Mouse (Mus musculus): Measurements from ENCODE around the gene Ptch2. TPM values are rescaled to one million over a fixed set of nuclear protein-coding genes. Genes with fewer than 3 reads are reported as not detected.

The Ptch2 gene
- total RNA-seq, 2 experiments from 2014 or later: 0.61 to 1.5 TPM

DNA sequence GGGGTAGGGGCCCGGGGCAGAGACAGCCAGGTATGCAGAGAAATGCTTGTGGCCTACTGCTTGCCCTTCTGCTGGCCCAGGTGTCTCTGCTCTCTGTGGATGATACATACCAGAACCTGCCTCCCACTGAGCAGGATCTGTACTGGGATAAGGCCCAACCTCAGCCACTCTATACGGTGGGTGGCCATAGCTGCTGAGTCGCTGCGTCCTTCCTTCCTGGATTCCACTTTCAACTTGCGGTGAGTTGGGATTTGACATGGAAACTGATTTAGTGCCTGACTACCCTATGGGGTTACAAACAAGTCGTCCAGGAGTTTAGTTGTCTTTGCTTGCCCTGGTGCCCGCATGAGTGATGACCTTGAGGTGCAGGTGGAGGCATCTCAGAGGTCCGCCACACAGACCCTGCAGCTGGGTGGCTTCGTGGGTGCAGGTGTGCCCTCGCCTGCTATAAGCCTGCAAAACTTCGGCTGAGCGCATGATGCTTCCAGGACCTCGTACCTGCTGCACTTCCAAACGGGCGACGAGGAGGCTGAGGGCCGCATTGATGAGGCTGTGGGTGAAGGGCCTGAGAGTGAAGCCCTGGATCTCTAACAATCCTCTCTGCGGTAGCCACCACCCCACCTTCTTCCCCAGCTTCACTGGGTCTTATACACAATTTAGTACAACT is 52.3 kb downstream of the Ptch2 start:
- intact Hi-C loops (cut with DNase I): loop anchor here (5.0 kb wide), 1 partner anchor 69 kb away; no protein-coding TSS in a partner anchor

DNA sequence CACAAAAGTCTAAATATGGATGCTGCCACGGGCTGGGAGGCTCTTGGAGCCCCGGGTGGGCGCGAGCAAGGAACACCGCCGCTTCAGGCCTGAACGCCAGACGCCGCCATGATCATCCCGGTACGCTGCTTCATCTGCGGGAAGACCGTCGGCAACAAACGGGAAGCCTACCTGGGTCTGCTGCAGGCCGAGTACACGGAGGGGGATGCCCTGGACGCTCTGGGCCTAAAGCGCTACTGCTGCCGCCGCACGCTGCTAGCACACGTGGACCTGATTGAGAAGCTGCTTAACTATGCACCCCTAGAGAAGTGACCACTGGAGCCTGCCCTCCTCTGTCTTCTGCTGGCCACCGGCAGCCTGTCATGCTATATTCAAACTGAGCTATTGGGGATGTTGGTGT is 52.9 kb downstream of the Ptch2 start:
- DNase-seq: no peak
- intact Hi-C loops (cut with DNase I): loop anchor here (5.0 kb wide), 1 partner anchor 68 kb away; no protein-coding TSS in a partner anchor

More for the DNA sequence above, 52.3 kb downstream of the Ptch2 start:
- DNase-seq: no peak

DNA sequence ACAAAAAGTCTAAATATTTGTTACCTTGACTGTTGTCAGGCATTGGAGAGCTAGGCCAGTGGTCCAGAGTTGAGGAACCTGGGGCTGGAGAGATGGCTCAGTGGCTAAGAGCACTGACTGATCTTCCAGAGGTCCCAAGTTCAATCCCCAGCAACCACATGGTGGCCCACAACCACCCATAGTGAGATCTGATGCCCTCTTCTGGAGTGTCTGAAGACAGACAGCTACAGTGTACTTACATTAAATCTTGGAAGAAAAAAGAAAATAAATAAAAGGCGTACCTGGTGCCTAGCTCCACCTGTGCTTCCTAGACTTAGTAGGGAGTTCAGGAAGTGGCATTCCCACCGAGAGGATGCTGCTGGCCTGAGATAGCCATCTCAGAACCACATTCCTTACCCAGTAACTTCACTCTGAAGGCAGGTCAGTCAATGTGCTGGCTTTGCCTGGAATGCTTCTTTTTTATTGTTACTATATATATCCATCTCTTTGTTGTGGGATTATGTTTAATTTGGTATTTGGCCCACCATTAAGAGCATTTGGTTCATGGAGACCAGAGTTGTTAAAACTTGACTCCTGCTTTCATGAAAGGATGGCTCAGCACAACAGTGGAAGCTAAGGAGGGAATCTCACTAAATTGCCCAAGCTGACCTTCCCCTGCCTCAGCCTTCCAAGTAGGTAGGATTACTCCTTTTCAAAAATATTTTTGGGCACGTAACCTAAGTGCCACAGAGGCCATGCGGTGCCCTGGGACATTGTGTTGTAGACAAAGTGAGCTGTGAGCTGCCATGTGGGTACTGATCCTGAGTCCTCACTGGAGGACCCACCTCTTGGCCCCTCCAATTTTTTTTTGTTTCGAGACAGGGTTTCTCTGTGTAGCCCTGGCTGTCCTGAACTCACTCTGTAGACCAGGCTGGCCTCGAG is 53.7 kb downstream of the Ptch2 start:
- intact Hi-C loops (cut with DNase I): loop anchor here (5.0 kb wide), 1 partner anchor 68 kb away; no protein-coding TSS in a partner anchor
- no peak for DNase-seq

DNA sequence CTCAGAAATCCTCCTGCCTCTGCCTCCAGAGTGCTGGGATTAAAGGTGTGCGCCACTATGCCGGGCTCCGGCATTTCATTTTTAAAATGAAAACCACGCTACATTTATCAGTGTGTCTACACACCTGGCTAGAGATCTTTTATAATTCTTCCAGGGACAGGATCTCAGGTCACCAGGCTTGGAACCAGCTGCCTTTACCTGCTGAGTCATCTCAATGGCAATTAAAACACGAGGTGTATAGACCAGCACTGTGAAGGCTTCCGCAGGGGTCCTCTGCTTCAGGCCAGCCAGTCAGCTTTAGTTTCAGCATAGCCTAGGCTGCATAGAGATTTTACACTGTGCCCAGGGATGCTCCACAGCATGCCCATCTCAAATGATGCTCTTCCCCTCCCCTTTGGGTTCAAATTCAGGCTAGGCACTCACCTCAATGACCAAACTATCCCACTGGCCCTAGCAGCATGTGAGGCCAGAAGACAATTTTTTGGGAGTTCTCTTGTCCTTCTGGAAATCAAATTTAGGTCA is 54.4 kb downstream of the Ptch2 start:
- no peak for DNase-seq
- intact Hi-C loops (cut with DNase I): no loop called here

DNA sequence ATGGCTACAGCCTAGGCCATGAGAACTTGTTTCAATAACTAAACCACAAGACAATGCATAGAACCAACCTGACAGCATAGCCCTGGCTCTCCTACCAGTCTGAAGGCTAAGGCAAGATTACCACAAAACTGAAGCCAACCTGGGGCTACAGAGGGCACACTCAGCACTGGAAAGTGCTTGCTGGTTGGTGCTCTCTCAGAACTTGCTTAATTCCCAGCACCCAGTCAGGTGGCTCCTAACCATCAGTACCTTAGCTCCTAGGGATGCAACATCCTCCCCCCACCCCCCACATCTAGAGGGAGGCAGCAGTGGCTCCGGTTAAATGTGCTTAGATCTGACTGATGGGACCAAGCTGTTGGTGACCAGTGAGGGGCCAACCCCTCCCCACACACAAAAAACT is 55.5 kb downstream of the Ptch2 start:
- no peak for DNase-seq
- intact Hi-C loops (cut with DNase I): no loop called here

DNA sequence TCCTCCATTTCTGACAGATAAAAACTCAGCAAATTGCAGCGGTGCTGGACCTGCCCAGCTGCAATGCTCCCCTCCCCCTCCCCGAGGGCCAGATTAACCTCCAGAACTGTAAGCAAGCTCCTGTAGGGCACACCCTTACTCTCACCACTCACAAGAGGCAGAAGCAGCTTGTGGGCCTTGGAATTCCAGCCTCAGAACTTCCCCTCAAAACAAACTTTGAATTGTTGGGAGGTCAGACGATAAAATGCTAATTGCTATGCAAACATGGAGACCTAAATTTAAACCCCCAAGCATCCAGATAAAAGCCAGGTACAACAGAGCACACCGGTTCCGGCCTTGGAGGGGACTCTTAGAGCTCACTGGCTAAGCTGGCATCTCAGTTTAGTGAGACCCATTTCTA is 56.8 kb downstream of the Ptch2 start:
- intact Hi-C loops (cut with DNase I): no loop called here

DNA sequence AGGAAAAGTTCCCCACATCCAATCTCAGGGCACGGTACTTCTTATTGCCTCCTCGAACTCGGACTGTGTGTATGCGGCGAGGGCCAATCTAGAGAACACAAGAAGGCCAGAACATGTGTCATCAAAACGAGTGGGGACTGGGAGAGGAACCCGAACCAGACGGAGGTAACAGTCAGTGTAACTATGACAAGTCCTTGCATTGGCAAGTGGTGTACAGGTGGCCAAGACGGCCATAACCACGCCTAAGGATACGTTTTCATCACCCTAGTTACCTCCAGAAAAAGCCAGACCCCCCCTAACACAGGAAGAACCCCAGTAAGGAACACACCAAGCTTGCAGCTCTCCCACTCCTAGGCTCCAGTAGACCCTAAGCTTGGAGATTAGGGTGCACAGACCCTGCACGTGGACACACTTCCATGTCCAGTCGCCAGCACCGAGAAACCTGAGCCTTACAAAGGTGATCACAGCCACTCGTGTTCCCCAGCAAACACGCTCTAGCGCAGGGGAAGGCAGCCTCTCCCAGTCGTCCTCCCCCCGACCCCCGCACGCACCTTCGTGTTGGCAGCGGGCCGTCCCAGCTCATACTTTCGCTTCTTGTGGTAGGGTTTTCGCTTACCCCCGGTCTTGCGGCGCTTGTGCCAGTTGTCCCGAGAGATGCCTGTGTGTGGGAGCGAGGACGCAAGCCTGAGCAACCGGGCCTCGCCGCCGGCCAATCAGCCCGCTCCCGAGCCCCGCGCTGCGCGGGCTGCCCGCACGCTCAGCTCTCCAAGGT is 59.3 kb downstream of the Ptch2 start:
- intact Hi-C loops (cut with DNase I): no loop called here
- DNase-seq: no peak

More for the DNA sequence above, 56.8 kb downstream of the Ptch2 start:
- DNase-seq: no peak

DNA sequence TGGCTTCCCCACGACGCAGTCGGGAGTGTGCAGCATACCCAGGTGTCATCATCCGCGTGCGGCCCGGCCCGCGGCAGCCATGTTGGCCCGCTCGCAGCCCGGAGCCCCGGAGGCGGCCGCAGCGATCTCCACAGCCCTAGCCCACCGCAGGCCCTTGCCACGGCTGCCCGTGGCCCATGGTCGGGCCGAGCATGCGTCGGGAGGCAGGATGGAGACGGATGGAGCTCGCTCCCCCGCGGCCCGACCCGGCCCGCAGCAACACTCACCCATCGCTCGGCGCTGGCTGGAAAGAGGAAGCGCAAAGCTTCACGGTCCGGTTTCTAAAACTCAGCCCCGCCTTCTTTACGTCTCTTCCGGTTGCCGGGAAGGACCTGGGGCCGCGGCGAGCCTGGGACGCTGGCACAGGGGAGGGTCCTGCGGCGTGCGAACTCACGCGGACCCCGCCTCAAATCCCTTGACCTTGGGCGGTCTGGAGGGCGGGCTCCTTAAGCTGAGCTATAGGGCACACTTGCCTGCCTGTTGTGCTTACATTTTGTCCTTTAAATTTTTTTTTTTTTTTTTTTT is 60.0 kb downstream of the Ptch2 start, which contains the start of gene Rps8:
Gene Rps8, minus strand, starts transcription at position 452 of the 564 bp plus-strand sequence.
- DNase-seq: peak; percentile 77 to 78
- intact Hi-C loops (cut with DNase I): no loop called here

DNA sequence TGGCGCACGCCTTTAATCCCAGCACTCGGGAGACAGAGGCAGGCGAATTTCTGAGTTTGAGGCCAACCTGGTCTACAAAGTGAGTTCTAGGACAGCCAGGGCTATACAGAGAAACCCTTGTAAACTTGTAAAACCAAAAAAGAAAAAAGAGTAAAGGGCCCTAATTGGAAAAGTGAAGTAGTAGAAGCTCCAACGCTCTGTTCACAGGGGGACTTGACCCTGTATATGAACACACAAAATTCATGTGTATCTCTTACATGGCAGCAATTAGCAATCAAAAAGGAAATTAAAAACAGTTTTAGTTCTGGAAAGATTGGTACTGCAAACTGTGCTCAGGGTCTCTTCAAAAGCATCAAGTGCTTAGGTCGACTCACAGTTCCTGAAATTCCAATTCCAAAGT is 60.5 kb downstream of the Ptch2 start:
- DNase-seq: no peak
- intact Hi-C loops (cut with DNase I): no loop called here

DNA sequence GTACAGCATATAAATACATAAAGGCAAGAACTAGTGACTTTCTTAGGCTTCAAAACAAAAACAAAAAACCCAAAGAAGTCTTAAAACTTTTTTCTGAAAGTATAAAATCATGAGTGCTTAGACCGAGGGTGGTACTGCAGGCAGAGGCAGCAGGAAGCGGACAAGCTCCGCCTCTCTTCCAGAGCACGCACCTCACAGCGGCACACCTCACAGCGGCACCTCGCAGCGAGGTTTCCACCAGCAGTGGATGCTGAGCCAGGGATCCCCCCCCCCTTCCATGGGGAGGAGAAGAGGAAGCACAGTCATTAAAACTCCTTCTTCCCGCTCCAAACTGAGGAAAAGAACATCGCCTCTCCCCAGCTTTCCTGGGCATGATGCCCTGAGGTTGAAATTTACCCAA is 63.8 kb downstream of the Ptch2 start:
- DNase-seq: no peak
- intact Hi-C loops (cut with DNase I): no loop called here

DNA sequence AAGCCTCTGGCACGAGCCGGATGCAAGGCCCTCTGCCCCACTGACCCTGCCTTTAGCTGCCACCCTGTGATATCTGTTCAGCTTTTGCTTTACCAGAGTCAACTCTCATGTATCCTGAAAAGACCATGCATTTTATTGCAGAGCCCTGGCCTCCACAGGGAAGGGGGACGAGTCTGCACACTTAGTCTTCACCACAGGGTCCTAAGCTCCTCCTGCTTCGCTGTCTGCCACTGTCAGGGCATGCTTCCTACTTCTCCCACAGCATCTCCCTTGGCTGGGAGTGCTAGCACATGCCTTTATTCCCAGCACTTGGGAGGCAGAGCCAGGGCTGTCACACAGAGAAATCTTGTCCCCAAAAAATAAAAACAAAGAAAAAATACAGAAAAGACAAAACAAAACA is 65.3 kb downstream of the Ptch2 start:
- no peak for DNase-seq
- intact Hi-C loops (cut with DNase I): no loop called here

Small RNAs within 50 kb of the gene (microRNA-seq; reads per million reads assigned to microRNA genes)
- gene Gm22398: 0 reads per million in 2 experiments

Other genes with a start within 250 kb of the Ptch2 start
- under 1 TPM; 0.05 to 0.08 TPM for gene Zswim5, start 218.7 kb upstream of the Ptch2 start, total RNA-seq (2021)
- gene Urod, start 101.7 kb upstream of the Ptch2 start, total RNA-seq (2021): 10 to 100 TPM; 55.9 to 60.1 TPM
- 10 to 100 TPM; 13.0 TPM for gene Hectd3, start 100.8 kb upstream of the Ptch2 start, total RNA-seq (2021)
- gene Eif2b3, start 76.7 kb upstream of the Ptch2 start, total RNA-seq (2021): 10 to 100 TPM; 18.0 to 18.9 TPM
- gene Btbd19, start 29.6 kb downstream of the Ptch2 start, total RNA-seq (2021): 1 to 10 TPM; 2.0 to 2.4 TPM
- not detected for gene Tctex1d4, start 30.7 kb downstream of the Ptch2 start, total RNA-seq (2021)
- 1 to 10 TPM in 1 of 2 experiments, under 1 TPM in 1; 0.86 to 1.5 TPM for gene Plk3, start 37.9 kb downstream of the Ptch2 start, total RNA-seq (2021)
- gene Rps8, start 60.2 kb downstream of the Ptch2 start, total RNA-seq (2021): 100 to 1,000 TPM; 497 to 579 TPM
- gene Kif2c, start 86.6 kb downstream of the Ptch2 start, total RNA-seq (2021): under 1 TPM; 0.28 to 0.44 TPM
- 1 to 10 TPM; 4.0 to 4.2 TPM for gene Tmem53, start 155.9 kb downstream of the Ptch2 start, total RNA-seq (2021)
- not detected for gene Armh1, start 156.1 kb downstream of the Ptch2 start, total RNA-seq (2021)